Comparison of ENCODE assay signal across 8 mouse cellular contexts in genomic region chr2:85036507-85037046, GRCm38 (mm10). TPM values are rescaled to one million over a fixed set of nuclear protein-coding genes. Genes with fewer than 3 reads are reported as not detected.
DNase-seq lines count a peak whose midpoint lies in the region; ATAC-seq and TF ChIP-seq lines count a peak whose summit lies in the region.

No protein-coding gene starts in this region.

- no peak overlapping the region; the same call in 1 of the 2 replicates for H3K27ac ChIP-seq in liver, adult 2 months (replicated peaks; ENCODE audit: insufficient read depth, low read depth, low read length)
- peak overlapping the region; percentile 5; the same call in 1 of the 2 replicates for H3K27ac ChIP-seq in embryonic facial prominence, embryonic 11.5 days (replicated peaks; ENCODE audit: low read depth, low read length)
- H3K27ac ChIP-seq in hindbrain, postnatal 0 days: peak overlapping the region; percentile 78
- H3K27ac ChIP-seq in midbrain, postnatal 0 days (ENCODE audit: low read depth, low read length): peak overlapping the region; percentile 72; the same call in 1 of the 2 replicates

- H3K4me1 ChIP-seq in liver, adult 2 months (ENCODE audit: control insufficient read depth, insufficient read depth, low read length): peaks cover 11% of the 10 kb centered on the region
- no peaks in the 10 kb centered on the region for H3K4me1 ChIP-seq in embryonic facial prominence, embryonic 11.5 days (ENCODE audit: control insufficient read depth, insufficient read depth, low read length)
- H3K4me1 ChIP-seq in hindbrain, postnatal 0 days (ENCODE audit: insufficient read depth, low read length): peaks cover 7% of the 10 kb centered on the region
- H3K4me1 ChIP-seq in midbrain, postnatal 0 days (ENCODE audit: insufficient read depth, low read length): peaks cover 4% of the 10 kb centered on the region; the same call in 1 of the 2 replicates

- H3K79me2 ChIP-seq in liver, adult 2 months (ENCODE audit: control insufficient read depth, insufficient read depth, low read length): peaks cover 3% of the 10 kb centered on the region; the same call in 1 of the 2 replicates

- no peak for DNase-seq in liver, adult 2 months (ENCODE audit: extremely low read depth, low read depth, low spot score)
- DNase-seq in liver: no peak
- no peak for DNase-seq in embryonic facial prominence, embryonic 11.5 days (ENCODE audit: low spot score)
- peak; percentile 4 for DNase-seq in hindbrain, postnatal 0 days (ENCODE audit: low spot score)
- DNase-seq in midbrain, postnatal 0 days (ENCODE audit: low spot score): no peak
- no peak for DNase-seq in testis, postnatal 14 days (ENCODE audit: low spot score)
- DNase-seq in right cerebral cortex, postnatal 36 days (ENCODE audit: low spot score in 2 of 2): no peak
- DNase-seq in cerebellum, postnatal 36 days: no peak

- no peaks in the 10 kb centered on the region for H3K27me3 ChIP-seq in liver, adult 2 months (ENCODE audit: control insufficient read depth, insufficient read depth, low read length)
- no peaks in the 10 kb centered on the region for H3K27me3 ChIP-seq in embryonic facial prominence, embryonic 11.5 days (ENCODE audit: control insufficient read depth, insufficient read depth, low read length)
- no peaks in the 10 kb centered on the region for H3K27me3 ChIP-seq in hindbrain, postnatal 0 days (ENCODE audit: insufficient read depth, low read length)
- H3K27me3 ChIP-seq in midbrain, postnatal 0 days (ENCODE audit: insufficient read depth, low read length): no peaks in the 10 kb centered on the region

- no peak for TF ChIP-seq POLR2A in liver, adult 2 months (IDR thresholded peaks at IDR 0.05; ENCODE audit: extremely low read depth, insufficient read depth, low read length)

- peak overlapping the region; percentile 44 for H3K4me2 ChIP-seq in embryonic facial prominence, embryonic 11.5 days (ENCODE audit: low read depth, low read length)
- peak overlapping the region; percentile 85 for H3K4me2 ChIP-seq in hindbrain, postnatal 0 days (ENCODE audit: low read depth, low read length)
- peak overlapping the region; percentile 57 for H3K4me2 ChIP-seq in midbrain, postnatal 0 days (ENCODE audit: low read depth, low read length, poor library complexity, severe bottlenecking)

- no peak for TF ChIP-seq CTCF in liver, adult 2 months (IDR thresholded peaks at IDR 0.05; ENCODE audit: low read depth, low read length)
- no peak for TF ChIP-seq CTCF in hindbrain, postnatal 0 days (IDR thresholded peaks at IDR 0.05; ENCODE audit: low read depth)
- no peak for TF ChIP-seq CTCF in midbrain, postnatal 0 days (IDR thresholded peaks at IDR 0.05)

- H3K36me3 ChIP-seq in liver, adult 2 months (ENCODE audit: control insufficient read depth, insufficient read depth, low read length): peaks cover 13% of the 10 kb centered on the region
- peaks cover 15% of the 10 kb centered on the region for H3K36me3 ChIP-seq in embryonic facial prominence, embryonic 11.5 days (replicated peaks; ENCODE audit: control insufficient read depth, insufficient read depth, low read depth, low read length)
- peaks cover 24% of the 10 kb centered on the region for H3K36me3 ChIP-seq in hindbrain, postnatal 0 days (ENCODE audit: insufficient read depth, low read length)
- H3K36me3 ChIP-seq in midbrain, postnatal 0 days (ENCODE audit: insufficient read depth, low read length): peaks cover 19% of the 10 kb centered on the region

- peak overlapping the region; percentile 66 for H3K9ac ChIP-seq in liver, adult 2 months (ENCODE audit: low read depth, low read length)
- peak overlapping the region; percentile 81 for H3K9ac ChIP-seq in embryonic facial prominence, embryonic 11.5 days (replicated peaks; ENCODE audit: low read length)
- H3K9ac ChIP-seq in hindbrain, postnatal 0 days (replicated peaks; ENCODE audit: low read length): peak overlapping the region; percentile 83
- H3K9ac ChIP-seq in midbrain, postnatal 0 days (replicated peaks; ENCODE audit: low read length, poor library complexity, severe bottlenecking): peak overlapping the region; percentile 77

- peak; percentile 15 for ATAC-seq in embryonic facial prominence, embryonic 11.5 days (replicated peaks; ENCODE audit: insufficient number of reproducible peaks, low FRiP score, low TSS enrichment, low read depth)
- peak; percentile 44 for ATAC-seq in hindbrain, postnatal 0 days
- ATAC-seq in midbrain, postnatal 0 days (ENCODE audit: low FRiP score): peak; percentile 39

- H3K9me3 ChIP-seq in embryonic facial prominence, embryonic 11.5 days (replicated peaks; ENCODE audit: control insufficient read depth, low read length): no peaks in the 10 kb centered on the region
- no peaks in the 10 kb centered on the region for H3K9me3 ChIP-seq in hindbrain, postnatal 0 days (ENCODE audit: low read length)
- no peaks in the 10 kb centered on the region for H3K9me3 ChIP-seq in midbrain, postnatal 0 days (ENCODE audit: low read length)

- WGBS in liver, adult 2 months: 7% methylated on average over 11 of the region's 11 CpGs
- WGBS in embryonic facial prominence, embryonic 11.5 days: 9% methylated on average over 11 of the region's 11 CpGs
- WGBS in hindbrain, postnatal 0 days: 12% methylated on average over 11 of the region's 11 CpGs
- WGBS in midbrain, postnatal 0 days: 9% methylated on average over 11 of the region's 11 CpGs

- peak overlapping the region; percentile 65 for H3K4me3 ChIP-seq in liver, adult 2 months (ENCODE audit: insufficient read depth, low read depth, low read length)
- peak overlapping the region; percentile 57 for H3K4me3 ChIP-seq in embryonic facial prominence, embryonic 11.5 days (ENCODE audit: low read depth, low read length)
- peak overlapping the region; percentile 67 for H3K4me3 ChIP-seq in hindbrain, postnatal 0 days (ENCODE audit: low read length)
- H3K4me3 ChIP-seq in midbrain, postnatal 0 days (ENCODE audit: low read depth, low read length): peak overlapping the region; percentile 49

RNA-seq across cellular contexts. Expression of gene Ssrp1, which starts 0.5 kb away (rescaled TPM):
- 39.1 and 40.7 TPM in 2 replicates for total RNA-seq in liver, adult 2 months (2014; rRNA removed)
- 45.2 and 48.9 TPM in 2 replicates for polyA plus RNA-seq in liver, adult 2 months (2012; rRNA removed)
- 409 TPM in 2 replicates for polyA plus RNA-seq in embryonic facial prominence, embryonic 11.5 days (2014; fragmentation: Nextera tagmentation; extraction: Ambion mirVana)
- 178 and 196 TPM in 2 replicates for total RNA-seq in hindbrain, postnatal 0 days (2014; rRNA removed)
- polyA plus RNA-seq in hindbrain, postnatal 0 days (2015; fragmentation: Nextera tagmentation; extraction: Ambion mirVana): 141 and 142 TPM in 2 replicates
- total RNA-seq in midbrain, postnatal 0 days (2014; rRNA removed): 137 and 153 TPM in 2 replicates
- polyA plus RNA-seq in midbrain, postnatal 0 days (2015; fragmentation: Nextera tagmentation; extraction: Ambion mirVana): 123 TPM in 2 replicates

RNA-seq across cellular contexts. Expression of gene P2rx3, which starts 0.7 kb away (rescaled TPM):
- 2.1 and 2.8 TPM in 2 replicates for total RNA-seq in liver, adult 2 months (2014; rRNA removed)
- 1.2 and 2.1 TPM in 2 replicates for polyA plus RNA-seq in liver, adult 2 months (2012; rRNA removed)
- polyA plus RNA-seq in embryonic facial prominence, embryonic 11.5 days (2014; fragmentation: Nextera tagmentation; extraction: Ambion mirVana): 6.2 and 8.4 TPM in 2 replicates
- total RNA-seq in hindbrain, postnatal 0 days (2014; rRNA removed): 1.1 and 1.7 TPM in 2 replicates
- polyA plus RNA-seq in hindbrain, postnatal 0 days (2015; fragmentation: Nextera tagmentation; extraction: Ambion mirVana): 2.6 and 3.3 TPM in 2 replicates
- total RNA-seq in midbrain, postnatal 0 days (2014; rRNA removed): 0.14 and 2.7 TPM in 2 replicates
- polyA plus RNA-seq in midbrain, postnatal 0 days (2015; fragmentation: Nextera tagmentation; extraction: Ambion mirVana): 0.48 and 0.88 TPM in 2 replicates

RNA-seq across cellular contexts. Expression of gene Tnks1bp1, which starts 11.2 kb away (rescaled TPM):
- 13.2 and 15.0 TPM in 2 replicates for total RNA-seq in liver, adult 2 months (2014; rRNA removed)
- polyA plus RNA-seq in liver, adult 2 months (2012; rRNA removed): 12.3 and 13.4 TPM in 2 replicates
- polyA plus RNA-seq in embryonic facial prominence, embryonic 11.5 days (2014; fragmentation: Nextera tagmentation; extraction: Ambion mirVana): 9.3 and 12.2 TPM in 2 replicates
- total RNA-seq in hindbrain, postnatal 0 days (2014; rRNA removed): 70.0 and 113 TPM in 2 replicates
- 17.4 and 19.3 TPM in 2 replicates for polyA plus RNA-seq in hindbrain, postnatal 0 days (2015; fragmentation: Nextera tagmentation; extraction: Ambion mirVana)
- total RNA-seq in midbrain, postnatal 0 days (2014; rRNA removed): 86.8 and 102 TPM in 2 replicates
- 18.0 and 18.8 TPM in 2 replicates for polyA plus RNA-seq in midbrain, postnatal 0 days (2015; fragmentation: Nextera tagmentation; extraction: Ambion mirVana)

RNA-seq across cellular contexts. Expression of gene Prg3, which starts 48.6 kb away (rescaled TPM):
- not detected in 2 replicates for total RNA-seq in liver, adult 2 months (2014; rRNA removed)
- polyA plus RNA-seq in liver, adult 2 months (2012; rRNA removed): not detected in 2 replicates
- polyA plus RNA-seq in embryonic facial prominence, embryonic 11.5 days (2014; fragmentation: Nextera tagmentation; extraction: Ambion mirVana): not detected in 2 replicates
- total RNA-seq in hindbrain, postnatal 0 days (2014; rRNA removed): not detected in 2 replicates
- not detected in 2 replicates for polyA plus RNA-seq in hindbrain, postnatal 0 days (2015; fragmentation: Nextera tagmentation; extraction: Ambion mirVana)
- not detected in 2 replicates for total RNA-seq in midbrain, postnatal 0 days (2014; rRNA removed)
- not detected in 2 replicates for polyA plus RNA-seq in midbrain, postnatal 0 days (2015; fragmentation: Nextera tagmentation; extraction: Ambion mirVana)

RNA-seq across cellular contexts. Expression of gene Prg2, which starts 56.3 kb away (rescaled TPM):
- not detected in 2 replicates for total RNA-seq in liver, adult 2 months (2014; rRNA removed)
- polyA plus RNA-seq in liver, adult 2 months (2012; rRNA removed): 0.11 TPM in 1 of 2 replicates, not detected in the other
- polyA plus RNA-seq in embryonic facial prominence, embryonic 11.5 days (2014; fragmentation: Nextera tagmentation; extraction: Ambion mirVana): 0.60 and 0.78 TPM in 2 replicates
- not detected in 2 replicates for total RNA-seq in hindbrain, postnatal 0 days (2014; rRNA removed)
- not detected in 2 replicates for polyA plus RNA-seq in hindbrain, postnatal 0 days (2015; fragmentation: Nextera tagmentation; extraction: Ambion mirVana)
- total RNA-seq in midbrain, postnatal 0 days (2014; rRNA removed): not detected in 2 replicates
- not detected in 2 replicates for polyA plus RNA-seq in midbrain, postnatal 0 days (2015; fragmentation: Nextera tagmentation; extraction: Ambion mirVana)
